Mouse (Mus musculus) midbrain, embryonic 14.5 days (tissue): ENCODE measurements around the gene Gm17428. TPM values are rescaled to one million over a fixed set of nuclear protein-coding genes. Genes with fewer than 3 reads are reported as not detected.
"Not testable (repeated sequence)": the region's sequence is repeated elsewhere in the genome, so short reads cannot be mapped to it uniquely, and the experiment has no call there.

Experiments used
- ATAC-seq: fragments of 200-750 bp; cut with Nextera tagmentation; 2 replicates; pipeline ENCODE4 v1.8.0; 2017; ENCODE audit warnings: moderate number of reproducible peaks, moderate library complexity; ENCODE audit not compliant: low FRiP score, low TSS enrichment
- DNase-seq: peaks from one replicate; pipeline ENCODE4 v3.0.0-alpha.2; 2015
- H3K27ac ChIP-seq: fragments of 300-500 bp; sonication (generic); replicated peaks from 2 replicates; pipeline ENCODE4 v1.5.1; 2014; ENCODE audit warnings: mild to moderate bottlenecking, low read depth, low read length, moderate library complexity
- H3K27me3 ChIP-seq: fragments of 300-500 bp; sonication (generic); 2 replicates; pipeline ENCODE4 v1.6.1; 2014; ENCODE audit warnings: low read length, control low read depth, mixed read lengths; ENCODE audit not compliant: control insufficient read depth, insufficient read depth
- H3K36me3 ChIP-seq: fragments of 300-500 bp; sonication (generic); 2 replicates; pipeline ENCODE4 v1.6.1; 2014; ENCODE audit warnings: low read length, control low read depth; ENCODE audit not compliant: control insufficient read depth, insufficient read depth
- H3K4me1 ChIP-seq: fragments of 300-500 bp; sonication (generic); 2 replicates; pipeline ENCODE4 v1.6.1; 2014; ENCODE audit warnings: mild to moderate bottlenecking, antibody characterized with exemption, low read length, control low read depth; ENCODE audit not compliant: control insufficient read depth, insufficient read depth
- H3K4me2 ChIP-seq: fragments of 300-500 bp; sonication (generic); 2 replicates; pipeline ENCODE4 v1.6.1; 2014; ENCODE audit warnings: mild to moderate bottlenecking, low read length, moderate library complexity
- H3K4me3 ChIP-seq: fragments of 300-500 bp; sonication (generic); replicated peaks from 2 replicates; pipeline ENCODE4 v1.5.1; 2014; ENCODE audit warnings: low read depth, low read length
- H3K9ac ChIP-seq: fragments of 300-500 bp; sonication (generic); replicated peaks from 2 replicates; pipeline ENCODE4 v1.6.1; 2014; ENCODE audit warnings: mild to moderate bottlenecking, low read length, moderate library complexity
- H3K9me3 ChIP-seq: fragments of 300-500 bp; sonication (generic); 2 replicates; pipeline ENCODE4 v1.6.1; 2016; ENCODE audit warnings: low read length, control low read depth, mixed read lengths; ENCODE audit not compliant: control insufficient read depth
- WGBS: fragments of 180-500 bp; shearing (Covaris S2); extraction: QIAGEN DNeasy Blood & Tissue Kit; methylation state at CpG from one replicate; pipeline ENCODE4 v1.1.7; 2014; 5-methylcytosine and 5-hydroxymethylcytosine counted together
- polyA plus RNA-seq: library from polyadenylated mRNA; unstranded; fragments of >200 nt; fragmentation: Nextera tagmentation; extraction: Ambion mirVana; gene quantifications from 2 replicates; pipeline ENCODE4 v1.2.1, GENCODE M21; 2014

Gene Gm17428
- polyA plus RNA-seq, 1 experiment from 2014 or later = not detected

GRCm38 (mm10) chr14:54959197-54959596, 17.5 kb upstream of the Gm17428 start:
- 93% methylated on average over 3 of the region's 3 CpGs for WGBS
- no peak overlapping the region for H3K27ac ChIP-seq
- no peaks in the 10 kb centered on the region for H3K9me3 ChIP-seq
- no peak for DNase-seq
- no peak overlapping the region for H3K4me2 ChIP-seq
- ATAC-seq = no peak
- H3K4me3 ChIP-seq = no peak overlapping the region
- no peak overlapping the region for H3K9ac ChIP-seq
- no peaks in the 10 kb centered on the region for H3K36me3 ChIP-seq
- H3K27me3 ChIP-seq = no peaks in the 10 kb centered on the region
- no peaks in the 10 kb centered on the region for H3K4me1 ChIP-seq

GRCm38 (mm10) chr14:54959853-54960613, 16.7 kb upstream of the Gm17428 start:
- not testable (repeated sequence) for H3K9ac ChIP-seq, H3K27me3 ChIP-seq, H3K27ac ChIP-seq, ATAC-seq, H3K4me1 ChIP-seq, H3K4me3 ChIP-seq, H3K36me3 ChIP-seq, H3K9me3 ChIP-seq, H3K4me2 ChIP-seq, DNase-seq
- 93% methylated on average over 12 of the region's 12 CpGs for WGBS

DNA sequence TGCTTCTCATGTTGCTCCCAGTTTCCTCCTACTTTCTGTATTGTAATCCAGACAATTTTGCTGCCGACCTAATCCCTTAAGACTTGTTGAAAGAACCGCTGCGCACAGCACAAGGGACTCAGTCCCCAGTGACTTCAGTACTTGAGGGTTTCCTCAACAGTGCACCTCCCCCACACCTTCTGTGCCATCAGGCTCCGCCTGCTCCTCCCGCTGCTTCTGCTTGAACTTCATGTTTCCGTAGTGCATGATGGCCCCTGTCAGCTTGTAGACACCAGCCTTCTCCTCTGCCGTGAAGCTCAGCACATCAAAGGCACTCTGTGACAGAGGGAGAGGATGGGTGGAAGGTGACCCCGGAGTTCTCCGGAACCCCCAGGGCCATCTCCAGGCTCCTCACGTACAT, 16.0 kb upstream of the Gm17428 start:
- H3K9me3 ChIP-seq = no peaks in the 10 kb centered on the region
- no peak overlapping the region for H3K27ac ChIP-seq
- H3K27me3 ChIP-seq = no peaks in the 10 kb centered on the region
- DNase-seq (no peak), ATAC-seq (no peak)
- H3K4me3 ChIP-seq = no peak overlapping the region
- 68% methylated on average over 10 of the region's 10 CpGs for WGBS
- no peak overlapping the region for H3K4me2 ChIP-seq
- no peaks in the 10 kb centered on the region for H3K4me1 ChIP-seq
- H3K36me3 ChIP-seq = no peaks in the 10 kb centered on the region
- no peak overlapping the region for H3K9ac ChIP-seq

- no peak for DNase-seq
- Histone ChIP-seq H3K4me2 (no peak overlapping the region), H3K9me3 (no peaks in the 10 kb centered on the region), H3K27me3 (no peaks in the 10 kb centered on the region), H3K36me3 (no peaks in the 10 kb centered on the region), H3K9ac (no peak overlapping the region), H3K4me3 (no peak overlapping the region), H3K4me1 (no peaks in the 10 kb centered on the region), H3K27ac (no peak overlapping the region)
- no peak for ATAC-seq
- WGBS = 90% methylated on average over 5 of the region's 5 CpGs
Measured at GRCm38 (mm10) chr14:54961487-54961886, 15.2 kb upstream of the Gm17428 start.

- H3K4me1 ChIP-seq = no peaks in the 10 kb centered on the region
- H3K36me3 ChIP-seq = no peaks in the 10 kb centered on the region
- WGBS = 89% methylated on average over 7 of the region's 7 CpGs
- H3K9me3 ChIP-seq = no peaks in the 10 kb centered on the region
- H3K4me2 ChIP-seq = no peak overlapping the region
- ATAC-seq (no peak), DNase-seq (no peak)
- H3K27ac ChIP-seq = no peak overlapping the region
- no peak overlapping the region for H3K9ac ChIP-seq
- H3K27me3 ChIP-seq = no peaks in the 10 kb centered on the region
- no peak overlapping the region for H3K4me3 ChIP-seq
Measured at GRCm38 (mm10) chr14:54962714-54963113, 14.0 kb upstream of the Gm17428 start.

- Histone ChIP-seq H3K4me3 (no peak overlapping the region), H3K4me1 (no peaks in the 10 kb centered on the region), H3K27me3 (no peaks in the 10 kb centered on the region), H3K36me3 (no peaks in the 10 kb centered on the region), H3K9me3 (no peaks in the 10 kb centered on the region), H3K9ac (no peak overlapping the region), H3K27ac (no peak overlapping the region), H3K4me2 (no peak overlapping the region)
- no peak for ATAC-seq
- no peak for DNase-seq
- WGBS = 87% methylated on average over 11 of the region's 11 CpGs
Measured at GRCm38 (mm10) chr14:54963727-54964126, 13.0 kb upstream of the Gm17428 start.

DNA sequence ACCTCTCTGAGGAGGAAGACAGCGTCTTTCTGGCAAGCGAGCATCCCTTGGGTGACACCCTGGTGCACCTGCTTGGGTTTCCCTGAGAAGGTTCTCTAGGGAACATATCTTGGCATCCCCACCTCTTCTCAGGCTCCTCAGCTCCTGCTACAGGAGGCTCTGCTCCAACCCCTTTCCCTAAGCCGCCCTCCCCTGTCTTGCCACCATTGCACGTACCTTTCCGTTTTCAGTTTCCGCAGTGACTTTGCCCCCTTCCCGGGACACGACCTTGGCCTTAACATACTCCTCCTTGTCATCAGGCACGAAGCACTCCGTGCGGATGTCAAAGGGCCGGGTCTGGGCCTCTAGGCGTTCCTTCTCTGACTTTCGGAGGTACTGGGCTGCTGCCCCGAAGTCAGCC, 11.7 kb upstream of the Gm17428 start:
- no peaks in the 10 kb centered on the region for H3K36me3 ChIP-seq
- ATAC-seq (no peak), DNase-seq (no peak)
- 85% methylated on average over 15 of the region's 15 CpGs for WGBS
- no peaks in the 10 kb centered on the region for H3K27me3 ChIP-seq
- no peaks in the 10 kb centered on the region for H3K9me3 ChIP-seq
- H3K9ac ChIP-seq = no peak overlapping the region
- H3K27ac ChIP-seq = no peak overlapping the region
- no peak overlapping the region for H3K4me3 ChIP-seq
- no peaks in the 10 kb centered on the region for H3K4me1 ChIP-seq
- no peak overlapping the region for H3K4me2 ChIP-seq

DNA sequence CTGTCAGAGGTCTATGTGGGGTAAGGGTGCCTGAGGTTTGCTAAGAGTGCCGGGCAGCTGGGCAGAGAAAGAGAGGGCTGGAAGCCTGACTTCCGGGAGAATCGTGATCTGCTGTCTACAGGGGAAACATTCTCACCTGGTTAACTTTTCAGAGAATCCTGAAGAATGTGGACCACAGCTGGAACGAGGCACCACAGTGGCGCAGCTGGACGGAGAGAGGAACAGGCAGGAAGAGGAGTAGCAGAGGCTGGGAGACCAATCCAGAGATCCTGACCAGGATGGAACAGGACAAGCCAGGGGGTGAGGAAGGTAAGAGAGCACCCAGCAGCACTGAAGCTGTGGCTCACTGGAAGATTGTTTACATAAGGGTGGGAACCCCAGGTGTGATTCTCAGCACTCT, 11.1 kb upstream of the Gm17428 start:
- no peak for DNase-seq
- H3K27ac ChIP-seq = no peak overlapping the region
- no peaks in the 10 kb centered on the region for H3K4me1 ChIP-seq
- 78% methylated on average over 6 of the region's 6 CpGs for WGBS
- no peaks in the 10 kb centered on the region for H3K9me3 ChIP-seq
- H3K9ac ChIP-seq = no peak overlapping the region
- no peak overlapping the region for H3K4me2 ChIP-seq
- H3K27me3 ChIP-seq = no peaks in the 10 kb centered on the region
- no peak overlapping the region for H3K4me3 ChIP-seq
- ATAC-seq = no peak
- no peaks in the 10 kb centered on the region for H3K36me3 ChIP-seq

DNA sequence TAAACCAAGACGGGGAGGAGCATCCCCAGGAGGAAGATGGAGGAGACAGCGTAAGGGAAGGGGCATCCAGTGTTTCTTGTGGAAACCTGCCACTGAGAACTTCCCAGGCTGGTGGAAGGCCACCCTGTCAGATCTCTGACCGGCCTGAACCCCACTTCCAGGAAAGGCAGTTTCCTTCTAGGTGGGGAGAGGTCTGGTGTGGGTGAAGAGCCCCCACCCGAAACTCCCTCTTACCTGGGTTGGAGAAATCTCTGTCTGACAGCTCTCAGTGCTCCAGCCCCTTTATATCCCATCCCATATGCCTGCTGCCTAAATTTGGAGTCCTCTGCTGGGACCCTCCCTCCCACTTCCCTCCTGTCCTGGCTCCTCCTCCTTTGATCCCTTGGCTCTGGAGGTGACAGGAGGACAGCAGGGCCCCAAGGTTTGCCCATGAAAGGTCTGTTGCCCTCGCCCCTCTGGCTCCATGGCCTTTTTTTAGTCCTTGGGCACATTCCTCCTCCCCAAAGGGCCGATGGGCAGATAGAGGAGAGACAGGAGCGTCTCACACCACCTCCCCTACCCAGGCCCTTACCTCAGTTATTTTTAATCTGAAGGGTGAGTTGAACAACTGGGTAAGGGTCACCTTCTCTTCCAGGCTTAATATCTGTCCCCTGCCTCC, 10.3 kb upstream of the Gm17428 start, which contains the start of gene Myh6:
Myh6 (minus strand) TSS at position 608 of the 658 bp plus-strand sequence.
- DNase-seq = no peak
- Histone ChIP-seq H3K9ac (no peak within 1 kb of the TSS), H3K36me3 (no peaks in the 10 kb centered on the region), H3K9me3 (no peaks in the 10 kb centered on the region), H3K4me2 (no peak within 1 kb of the TSS), H3K27me3 (no peaks in the 10 kb centered on the region), H3K27ac (no peak within 1 kb of the TSS), H3K4me3 (no peak within 1 kb of the TSS), H3K4me1 (no peaks in the 10 kb centered on the region)
- WGBS = 68% methylated on average over 7 of the region's 7 CpGs
- ATAC-seq = no peak
